Mouse (Mus musculus): ENCODE results near the gene Kcnh4.

Kcnh4 gene

GRCm38 (mm10) chr11:100766726-100767125 is 7.0 kb upstream of the Kcnh4 start:
- no peak for DNase-seq (ENCODE audit: low read depth, low spot score)

GRCm38 (mm10) chr11:100762831-100763230 is 3.1 kb upstream of the Kcnh4 start, which contains the start of gene Hcrt:
Gene Hcrt, minus strand, starts transcription at chr11:100762931.
- DNase-seq (ENCODE audit: low read depth, low spot score), result no peak

- DNase-seq (ENCODE audit: low read depth, low spot score), result peak; percentile 92
These were observed 1.9 kb upstream of the Kcnh4 start for GRCm38 (mm10) chr11:100761547-100762045.

GRCm38 (mm10) chr11:100758707-100759610 is 783 bp downstream of the Kcnh4 start:
- DNase-seq (ENCODE audit: low read depth, low spot score), result peak; percentile 54

GRCm38 (mm10) chr11:100757566-100757965 is 2.2 kb downstream of the Kcnh4 start:
- DNase-seq (ENCODE audit: low read depth, low spot score), result no peak

- DNase-seq (ENCODE audit: low read depth, low spot score), result no peak
These were observed 3.3 kb downstream of the Kcnh4 start for GRCm38 (mm10) chr11:100756476-100756875.

GRCm38 (mm10) chr11:100754693-100755057 is 5.1 kb downstream of the Kcnh4 start:
- peak; percentile 72 for DNase-seq (ENCODE audit: low read depth, low spot score)

- DNase-seq (ENCODE audit: low read depth, low spot score), result peak; percentile 84
These were observed 5.6 kb downstream of the Kcnh4 start for GRCm38 (mm10) chr11:100754021-100754692.

GRCm38 (mm10) chr11:100752294-100752693 is 7.4 kb downstream of the Kcnh4 start:
- peak; percentile 54 for DNase-seq (ENCODE audit: low read depth, low spot score)

- DNase-seq (ENCODE audit: low read depth, low spot score), result peak; percentile 69
These were observed 9.6 kb downstream of the Kcnh4 start for GRCm38 (mm10) chr11:100750127-100750526.

GRCm38 (mm10) chr11:100749469-100749868 is 10.3 kb downstream of the Kcnh4 start:
- peak; percentile 80 for DNase-seq (ENCODE audit: low read depth, low spot score)

- peak; percentile 85 for DNase-seq (ENCODE audit: low read depth, low spot score)
These were observed 11.1 kb downstream of the Kcnh4 start for GRCm38 (mm10) chr11:100748620-100749019.

- DNase-seq (ENCODE audit: low read depth, low spot score), result no peak
These were observed 12.6 kb downstream of the Kcnh4 start for GRCm38 (mm10) chr11:100747114-100747513.

GRCm38 (mm10) chr11:100746546-100746945 is 13.2 kb downstream of the Kcnh4 start:
- DNase-seq (ENCODE audit: low read depth, low spot score), result no peak

GRCm38 (mm10) chr11:100745085-100745484 is 14.7 kb downstream of the Kcnh4 start:
- DNase-seq (ENCODE audit: low read depth, low spot score), result peak; percentile 84

- DNase-seq (ENCODE audit: low read depth, low spot score), result no peak
These were observed 18.4 kb downstream of the Kcnh4 start for GRCm38 (mm10) chr11:100741348-100741747.

- DNase-seq (ENCODE audit: low read depth, low spot score), result no peak
These were observed 21.0 kb downstream of the Kcnh4 start for GRCm38 (mm10) chr11:100738749-100739148.

GRCm38 (mm10) chr11:100738066-100738604 is 21.6 kb downstream of the Kcnh4 start, which contains the start of gene Rab5c:
Gene Rab5c, minus strand, starts transcription at chr11:100738215.
- DNase-seq (ENCODE audit: low read depth, low spot score), result peak; percentile 100

GRCm38 (mm10) chr11:100737105-100737733 is 22.5 kb downstream of the Kcnh4 start:
- no peak for DNase-seq (ENCODE audit: low read depth, low spot score)

- no peak for DNase-seq (ENCODE audit: low read depth, low spot score)
These were observed 23.0 kb downstream of the Kcnh4 start for GRCm38 (mm10) chr11:100736746-100737080.

- no peak for DNase-seq (ENCODE audit: low read depth, low spot score)
These were observed 23.6 kb downstream of the Kcnh4 start for GRCm38 (mm10) chr11:100735954-100736745.
